Mouse (Mus musculus) spleen, adult 2 months (tissue): ENCODE data around the gene Gm10961. TPM values are rescaled to one million over a fixed set of nuclear protein-coding genes. Genes with fewer than 3 reads are reported as not detected.

Source experiments
- DNase-seq, 2 experiments: peaks; one replicate each; pipeline versions ENCODE4 v3.0.0 to v3.0.0-alpha.2; 2012 to 2021; ENCODE audit warnings: low spot score in 2 of 2, low read depth in 1 of 2
- H3K27ac ChIP-seq: fragments of 200-500 bp; 2 replicates; pipeline ENCODE4 v1.5.1; 2012; ENCODE audit warnings: low read length, inconsistent platforms; ENCODE audit not compliant: insufficient read depth
- H3K27me3 ChIP-seq: fragments of 200-500 bp; 2 replicates; pipeline ENCODE4 v1.6.1; 2012; ENCODE audit warnings: mild to moderate bottlenecking, moderate library complexity, low read length, inconsistent platforms; ENCODE audit not compliant: control insufficient read depth, insufficient read depth
- H3K36me3 ChIP-seq: fragments of 200-500 bp; 2 replicates; pipeline ENCODE4 v1.6.1; 2012; ENCODE audit warnings: mild to moderate bottlenecking, low read length, inconsistent platforms; ENCODE audit not compliant: control insufficient read depth, insufficient read depth
- H3K4me1 ChIP-seq: fragments of 200-500 bp; 2 replicates; pipeline ENCODE4 v1.6.1; 2011; ENCODE audit warnings: inconsistent platforms; ENCODE audit not compliant: control insufficient read depth, insufficient read depth, insufficient read length
- H3K4me3 ChIP-seq: fragments of 200-500 bp; 2 replicates; pipeline ENCODE4 v1.5.1; 2011; ENCODE audit warnings: mild to moderate bottlenecking, inconsistent platforms; ENCODE audit not compliant: insufficient read depth, insufficient read length; ENCODE audit errors: extremely low read depth
- CTCF ChIP-seq: fragments of 200-500 bp; IDR thresholded peaks from 2 replicates; pipeline ENCODE4 v1.5.1; 2011; ENCODE audit warnings: mild to moderate bottlenecking, inconsistent platforms; ENCODE audit not compliant: insufficient read depth, insufficient read length, insufficient replicate concordance; ENCODE audit errors: extremely low read depth
- POLR2A ChIP-seq: fragments of 200-500 bp; IDR thresholded peaks from 2 replicates; pipeline ENCODE4 v1.6.1; 2011; ENCODE audit warnings: low read depth, low read length, inconsistent platforms
- WGBS: fragments of 180-500 bp; shearing (Covaris S2); methylation state at CpG from one replicate; pipeline ENCODE4 v1.1.7; 2018; 5-methylcytosine and 5-hydroxymethylcytosine counted together
- polyA plus RNA-seq: library from polyadenylated mRNA; depleted of rRNA; stranded (reverse); fragments of >200 nt; gene quantifications from 2 replicates; pipeline ENCODE4 v1.2.3, GENCODE M21; 2012

Gm10961 gene
- polyA plus RNA-seq, 1 experiment, result not detected

DNA sequence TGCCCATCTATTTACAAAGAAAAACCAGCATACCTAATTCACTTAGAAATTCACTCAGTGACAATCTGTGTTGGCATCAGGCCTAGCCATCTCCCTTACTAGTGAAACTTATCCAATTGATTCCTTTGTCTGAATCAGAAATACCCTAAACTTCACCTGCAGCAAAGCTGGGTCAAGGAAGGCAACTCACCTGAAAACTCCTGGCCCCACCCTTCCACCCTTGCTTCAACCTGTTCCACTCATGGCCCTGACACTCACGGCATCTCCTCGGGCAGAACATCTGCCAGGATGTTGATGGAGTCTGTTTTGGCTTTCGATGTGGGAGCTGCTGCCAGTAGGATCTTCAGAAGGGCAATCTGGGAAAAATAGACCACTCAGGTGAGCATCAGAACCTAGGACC, 13.3 kb upstream of the Gm10961 start:
- no peak for TF ChIP-seq CTCF
- TF ChIP-seq POLR2A, result no peak
- WGBS, result 96% methylated on average over 3 of the region's 3 CpGs
- Histone ChIP-seq H3K4me1 (no peaks in the 10 kb centered on the region), H3K27me3 (no peaks in the 10 kb centered on the region), H3K4me3 (no peak overlapping the region), H3K27ac (no peak overlapping the region), H3K36me3 (peaks cover 65% of the 10 kb centered on the region)
- DNase-seq, result no peak

DNA sequence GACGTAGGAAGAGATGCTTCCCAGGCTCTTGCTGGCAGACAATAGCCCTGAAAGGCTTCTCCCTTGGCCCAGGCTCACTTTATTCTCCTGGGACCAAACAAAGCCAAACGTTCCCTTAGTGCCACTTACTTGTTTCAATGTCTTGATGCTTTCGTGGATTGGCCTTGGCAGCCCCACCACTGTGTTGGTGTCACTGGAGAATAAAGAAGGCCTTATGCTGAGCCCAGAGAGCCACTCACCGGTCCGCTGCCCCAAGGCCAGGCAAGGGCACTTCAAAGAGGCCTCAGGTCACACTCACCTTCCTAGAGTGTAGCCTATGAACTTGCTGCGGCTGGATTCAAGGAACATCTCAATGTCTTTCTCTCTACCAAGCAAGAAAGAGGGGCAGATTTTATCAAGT, 11.2 kb upstream of the Gm10961 start:
- WGBS, result 94% methylated on average over 6 of the region's 6 CpGs
- Histone ChIP-seq H3K27me3 (no peaks in the 10 kb centered on the region), H3K36me3 (peaks cover 64% of the 10 kb centered on the region), H3K27ac (no peak overlapping the region), H3K4me3 (no peak overlapping the region), H3K4me1 (no peaks in the 10 kb centered on the region)
- no peak for DNase-seq
- no peak for TF ChIP-seq POLR2A
- no peak for TF ChIP-seq CTCF

DNA sequence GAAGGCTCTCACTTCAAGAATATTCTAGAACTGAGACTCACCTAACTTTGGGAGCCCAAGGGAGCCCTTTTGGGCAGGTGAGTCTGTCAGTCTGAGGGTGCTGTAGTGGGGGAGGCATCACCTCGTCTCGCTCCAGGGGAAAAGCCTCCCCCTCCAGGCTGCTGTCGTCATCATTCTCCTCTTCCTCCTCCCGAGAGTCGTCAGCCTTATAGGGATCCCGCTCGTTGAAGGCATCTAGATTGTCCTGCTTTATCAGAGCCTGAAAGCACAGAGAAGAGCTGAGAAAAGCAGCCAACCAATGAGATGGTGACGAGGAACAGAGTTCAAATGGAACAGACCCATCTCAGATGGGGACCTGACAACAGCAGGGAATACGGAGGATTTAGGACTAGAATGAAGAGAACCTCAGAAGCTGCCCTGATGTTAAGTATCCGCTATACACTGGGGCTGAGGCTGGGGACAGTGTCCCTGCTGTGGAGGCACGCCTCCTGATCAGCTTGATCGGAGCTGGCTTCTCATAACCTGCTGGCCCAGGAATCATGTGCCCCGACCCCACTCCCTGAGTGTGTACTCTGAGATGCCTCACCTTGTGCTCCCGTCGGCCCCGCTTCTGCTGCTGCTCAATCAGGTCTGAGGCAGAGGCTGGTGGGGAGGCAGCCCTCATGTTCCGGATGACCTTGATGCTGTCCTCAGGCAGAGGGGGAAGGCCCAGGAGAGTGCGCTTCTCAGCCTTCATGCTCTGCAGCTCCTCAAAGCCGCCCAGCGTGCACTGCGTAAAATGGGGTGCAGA, 9.6 kb upstream of the Gm10961 start:
- Histone ChIP-seq H3K27ac (no peak overlapping the region), H3K27me3 (no peaks in the 10 kb centered on the region), H3K4me1 (no peaks in the 10 kb centered on the region), H3K36me3 (peaks cover 57% of the 10 kb centered on the region), H3K4me3 (no peak overlapping the region)
- WGBS, result 92% methylated on average over 21 of the region's 21 CpGs
- DNase-seq, result no peak
- TF ChIP-seq CTCF, result no peak

GRCm38 (mm10) chr3:107622537-107622936, 8.6 kb upstream of the Gm10961 start:
- H3K36me3 ChIP-seq, result peaks cover 50% of the 10 kb centered on the region

GRCm38 (mm10) chr3:107624424-107624823, 6.7 kb upstream of the Gm10961 start:
- 88% methylated on average over 8 of the region's 8 CpGs for WGBS
- H3K36me3 ChIP-seq, result peaks cover 39% of the 10 kb centered on the region

More at GRCm38 (mm10) chr3:107622537-107622936, 8.6 kb upstream of the Gm10961 start:
- no peak overlapping the region for H3K27ac ChIP-seq
- DNase-seq, result no peak
- H3K4me3 ChIP-seq, result no peak overlapping the region
- TF ChIP-seq POLR2A (no peak), CTCF (no peak)
- 98% methylated on average over 7 of the region's 7 CpGs for WGBS
- no peaks in the 10 kb centered on the region for H3K4me1 ChIP-seq
- H3K27me3 ChIP-seq, result no peaks in the 10 kb centered on the region

GRCm38 (mm10) chr3:107625536-107625935, 5.6 kb upstream of the Gm10961 start:
- no peak for TF ChIP-seq POLR2A
- no peak for TF ChIP-seq CTCF
- peaks cover under 1% of the 10 kb centered on the region; the same call in 1 of the 2 replicates for H3K4me1 ChIP-seq
- no peak overlapping the region for H3K27ac ChIP-seq
- DNase-seq, result no peak
- no peaks in the 10 kb centered on the region for H3K27me3 ChIP-seq
- no peak overlapping the region for H3K4me3 ChIP-seq
- peaks cover 31% of the 10 kb centered on the region for H3K36me3 ChIP-seq
- 95% methylated on average over 8 of the region's 8 CpGs for WGBS

More at GRCm38 (mm10) chr3:107624424-107624823, 6.7 kb upstream of the Gm10961 start:
- no peak for TF ChIP-seq POLR2A
- TF ChIP-seq CTCF, result no peak
- no peak overlapping the region for H3K4me3 ChIP-seq
- H3K4me1 ChIP-seq, result no peaks in the 10 kb centered on the region
- no peak overlapping the region for H3K27ac ChIP-seq
- H3K27me3 ChIP-seq, result no peaks in the 10 kb centered on the region
- no peak for DNase-seq

- Histone ChIP-seq H3K36me3 (peaks cover 25% of the 10 kb centered on the region), H3K4me1 (peaks cover 5% of the 10 kb centered on the region; the same call in 1 of the 2 replicates), H3K4me3 (no peak overlapping the region), H3K27me3 (no peaks in the 10 kb centered on the region), H3K27ac (no peak overlapping the region)
- no peak for TF ChIP-seq CTCF
- no peak for TF ChIP-seq POLR2A
- no peak for DNase-seq
- 94% methylated on average over 8 of the region's 8 CpGs for WGBS
Measured at GRCm38 (mm10) chr3:107626751-107627150, 4.4 kb upstream of the Gm10961 start.
